Mouse (Mus musculus): ENCODE measurements around the gene Adra1b. TPM values are rescaled to one million over a fixed set of nuclear protein-coding genes. Genes with fewer than 3 reads are reported as not detected.

The Adra1b gene
- polyA plus RNA-seq, 1 experiment from 2014 or later: 6.5 TPM

DNA sequence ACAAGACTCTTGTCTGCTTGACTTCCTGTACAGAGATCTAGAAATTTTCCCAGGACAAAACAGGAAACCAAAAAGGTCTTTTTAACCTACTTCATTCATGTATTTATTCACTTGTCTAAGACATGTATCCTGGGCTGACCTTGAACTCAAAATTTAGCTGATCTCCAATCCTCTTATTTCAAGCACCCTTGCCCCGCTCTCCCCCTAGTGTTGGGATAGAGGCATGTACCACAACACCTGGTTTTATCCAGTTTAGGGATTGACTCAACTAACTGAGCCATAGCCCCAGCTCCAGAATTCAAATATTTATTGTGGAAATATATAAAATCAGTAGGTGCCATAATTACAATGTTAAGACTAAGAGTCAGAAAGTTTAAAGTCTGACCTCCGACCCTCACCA, 149.5 kb downstream of the Adra1b start:
- Histone ChIP-seq H3K4me1 (ENCODE audit: insufficient read depth, low read depth, low read length) (peaks cover 6% of the 10 kb centered on the region; the same call in 1 of the 2 replicates), H3K4me3 (ENCODE audit: low read depth, low read length) (no peak overlapping the region), H3K4me2 (replicated peaks; ENCODE audit: low read depth, low read length) (no peak overlapping the region), H3K27me3 (replicated peaks; ENCODE audit: insufficient read depth, low read length) (no peaks in the 10 kb centered on the region), H3K9ac (replicated peaks; ENCODE audit: low read depth) (no peak overlapping the region), H3K27ac (ENCODE audit: low read length) (no peak overlapping the region), H3K36me3 (ENCODE audit: insufficient read depth, low read length) (no peaks in the 10 kb centered on the region), H3K9me3 (ENCODE audit: low read length) (no peaks in the 10 kb centered on the region)
- no peak for DNase-seq (ENCODE audit: low spot score)
- 67% methylated on average over 2 of the region's 2 CpGs for WGBS
- ATAC-seq: no peak
- TF ChIP-seq EP300 (IDR thresholded peaks at IDR 0.05) (no peak), CTCF (IDR thresholded peaks at IDR 0.05) (peak; percentile 35)

DNA sequence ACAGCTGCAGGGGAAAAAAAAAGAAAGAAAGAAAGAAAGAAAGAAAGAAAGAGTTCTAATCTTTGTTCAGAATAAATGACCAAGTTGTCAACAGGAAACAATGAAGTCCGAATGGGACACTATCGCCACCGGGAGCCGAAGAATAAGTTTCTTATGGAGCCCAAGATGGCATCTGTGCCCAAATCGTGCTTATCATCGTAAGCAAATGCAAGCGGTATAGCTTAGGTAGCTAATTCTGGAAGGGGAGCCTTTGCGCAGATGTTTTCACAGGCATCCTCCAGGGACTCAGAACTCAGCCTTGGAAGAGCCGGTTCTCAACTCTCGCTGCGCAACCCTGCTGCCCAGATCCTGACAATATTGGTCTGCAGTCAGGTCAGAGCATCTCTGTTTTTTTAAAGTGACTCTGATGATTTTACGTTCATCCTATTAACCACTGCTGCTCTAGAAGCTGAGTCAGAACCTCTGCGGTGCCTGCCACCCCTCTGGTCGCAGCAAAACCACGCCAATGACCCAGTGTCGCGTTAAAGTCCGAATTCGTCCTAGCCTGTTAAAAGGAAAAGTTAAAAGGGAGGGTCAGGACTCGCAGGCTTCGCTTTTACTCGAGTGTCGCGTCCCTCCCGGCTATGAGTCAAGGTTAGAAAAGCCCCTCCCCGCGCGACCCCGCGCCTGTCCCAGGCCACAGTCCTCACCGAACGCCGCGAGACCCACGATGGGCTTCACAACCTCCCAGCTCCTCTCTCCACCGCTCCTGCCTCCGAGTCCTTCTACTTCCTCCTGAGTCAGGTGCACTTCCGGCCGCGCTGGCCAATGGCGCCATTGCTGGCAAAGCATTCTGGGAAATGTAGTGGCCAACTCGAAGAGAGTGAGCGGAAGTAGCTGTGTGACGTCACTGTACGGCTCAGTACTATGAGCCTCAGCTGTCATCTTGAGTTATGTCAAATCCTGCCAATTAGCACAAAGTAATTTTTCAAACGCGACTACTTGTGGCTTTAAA, 153.5 kb downstream of the Adra1b start, which contains the start of gene Ttc1:
Gene Ttc1 (minus strand): TSS at position 776 of the 994 bp plus-strand sequence.
- H3K4me1 ChIP-seq (ENCODE audit: insufficient read depth, low read depth, low read length): peaks cover 6% of the 10 kb centered on the region; the same call in 1 of the 2 replicates
- peak within 1 kb of the TSS; percentile 73; the same call in 1 of the 2 replicates for H3K27ac ChIP-seq (ENCODE audit: low read length)
- TF ChIP-seq EP300 (IDR thresholded peaks at IDR 0.05) (no peak), CTCF (IDR thresholded peaks at IDR 0.05) (no peak)
- H3K36me3 ChIP-seq (ENCODE audit: insufficient read depth, low read length): peaks cover 10% of the 10 kb centered on the region
- H3K4me2 ChIP-seq (replicated peaks; ENCODE audit: low read depth, low read length): peak within 1 kb of the TSS; percentile 63
- H3K9me3 ChIP-seq (ENCODE audit: low read length): no peaks in the 10 kb centered on the region
- DNase-seq (ENCODE audit: low spot score) (peak; percentile 99), ATAC-seq (peak; percentile 99)
- no peaks in the 10 kb centered on the region for H3K27me3 ChIP-seq (replicated peaks; ENCODE audit: insufficient read depth, low read length)
- 3% methylated on average over 47 of the region's 47 CpGs for WGBS
- H3K9ac ChIP-seq (replicated peaks; ENCODE audit: low read depth): peak within 1 kb of the TSS; percentile 80
- H3K4me3 ChIP-seq (ENCODE audit: low read depth, low read length): peak within 1 kb of the TSS; percentile 78

DNA sequence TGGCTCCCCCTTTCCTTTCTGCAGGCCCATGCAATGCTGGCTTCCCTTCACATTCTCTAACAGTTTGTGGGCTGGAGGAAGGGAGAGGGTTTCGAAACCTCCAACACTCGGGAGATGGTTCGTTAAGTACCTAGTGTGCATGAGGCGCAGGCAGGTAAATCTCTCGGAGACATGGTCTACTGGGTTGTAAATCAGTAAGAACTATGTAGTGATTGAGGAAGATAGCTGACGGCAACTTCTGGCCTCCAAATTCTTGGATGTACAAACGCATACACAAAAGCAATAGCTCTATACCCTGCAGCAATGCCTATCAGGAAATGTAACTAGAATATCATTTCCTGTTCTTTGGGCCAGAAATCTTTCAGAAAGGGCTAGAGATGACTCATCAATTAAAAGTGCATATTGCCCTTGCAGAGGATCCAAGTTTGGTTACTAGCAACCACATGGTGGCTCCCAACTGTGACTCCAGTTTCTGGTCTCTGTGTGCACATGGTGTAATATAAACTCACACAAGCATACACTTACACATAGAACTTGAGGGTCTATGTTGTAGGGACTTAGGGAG, 172.2 kb downstream of the Adra1b start:
- no peak overlapping the region for H3K27ac ChIP-seq (ENCODE audit: low read length)
- 87% methylated on average over 7 of the region's 7 CpGs for WGBS
- no peaks in the 10 kb centered on the region for H3K9me3 ChIP-seq (ENCODE audit: low read length)
- DNase-seq (ENCODE audit: low spot score) (no peak), ATAC-seq (no peak)
- TF ChIP-seq CTCF (IDR thresholded peaks at IDR 0.05) (no peak), EP300 (IDR thresholded peaks at IDR 0.05) (no peak)
- H3K4me3 ChIP-seq (ENCODE audit: low read depth, low read length): no peak overlapping the region
- H3K9ac ChIP-seq (replicated peaks; ENCODE audit: low read depth): no peak overlapping the region
- no peaks in the 10 kb centered on the region for H3K27me3 ChIP-seq (replicated peaks; ENCODE audit: insufficient read depth, low read length)
- no peaks in the 10 kb centered on the region for H3K4me1 ChIP-seq (ENCODE audit: insufficient read depth, low read depth, low read length)
- H3K4me2 ChIP-seq (replicated peaks; ENCODE audit: low read depth, low read length): no peak overlapping the region
- peaks cover 15% of the 10 kb centered on the region; the same call in 1 of the 2 replicates for H3K36me3 ChIP-seq (ENCODE audit: insufficient read depth, low read length)

DNA sequence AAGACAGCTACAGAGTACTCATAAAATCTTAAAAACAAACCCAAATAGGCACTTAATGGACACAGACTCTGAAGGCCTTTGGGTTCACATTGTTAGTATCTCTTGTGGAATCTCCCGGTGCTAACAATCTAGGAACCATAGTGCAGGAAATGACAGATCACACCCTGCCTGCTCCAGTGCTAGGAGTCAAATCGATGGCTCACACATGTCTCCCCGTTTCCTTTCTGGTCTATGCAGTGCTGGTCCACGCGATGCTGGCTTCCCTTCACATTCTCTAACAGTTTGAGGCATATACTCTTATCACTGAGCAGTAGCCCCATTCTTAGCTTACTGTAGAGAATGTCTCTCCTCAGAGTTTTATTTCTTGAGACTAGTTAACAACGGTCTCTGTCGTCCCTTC, 173.2 kb downstream of the Adra1b start:
- no peak overlapping the region for H3K4me2 ChIP-seq (replicated peaks; ENCODE audit: low read depth, low read length)
- no peak overlapping the region for H3K9ac ChIP-seq (replicated peaks; ENCODE audit: low read depth)
- ATAC-seq (peak; percentile 33; the same call in 1 of the 2 replicates), DNase-seq (ENCODE audit: low spot score) (no peak)
- H3K27me3 ChIP-seq (replicated peaks; ENCODE audit: insufficient read depth, low read length): no peaks in the 10 kb centered on the region
- TF ChIP-seq EP300 (IDR thresholded peaks at IDR 0.05) (no peak), CTCF (IDR thresholded peaks at IDR 0.05) (no peak)
- H3K27ac ChIP-seq (ENCODE audit: low read length): no peak overlapping the region
- H3K36me3 ChIP-seq (ENCODE audit: insufficient read depth, low read length): peaks cover 11% of the 10 kb centered on the region; the same call in 1 of the 2 replicates
- no peak overlapping the region for H3K4me3 ChIP-seq (ENCODE audit: low read depth, low read length)
- H3K9me3 ChIP-seq (ENCODE audit: low read length): no peaks in the 10 kb centered on the region
- H3K4me1 ChIP-seq (ENCODE audit: insufficient read depth, low read depth, low read length): no peaks in the 10 kb centered on the region
- 62% methylated on average over 7 of the region's 7 CpGs for WGBS

Other genes starting within 250 kb of the Adra1b start
- gene Pwwp2a, start 219.2 kb downstream of the Adra1b start, polyA plus RNA-seq (2015; fragmentation: Nextera tagmentation; extraction: Ambion mirVana): 14.2 and 17.0 TPM in 2 replicates
- gene Ttc1, start 153.2 kb downstream of the Adra1b start, polyA plus RNA-seq (2015; fragmentation: Nextera tagmentation; extraction: Ambion mirVana): 53.2 TPM in 2 replicates

All from lung, postnatal 0 days (tissue).